Mouse (Mus musculus) left cerebral cortex, postnatal 14 days (tissue): Measurements from ENCODE around the gene Ptpn13. TPM values are rescaled to one million over a fixed set of nuclear protein-coding genes. Genes with fewer than 3 reads are reported as not detected.

ENCODE experiments used
- DNase-seq, 2 experiments: peaks; one replicate each; pipeline ENCODE4 v3.0.0; 2021 to 2022; ENCODE audit warnings: low spot score in 2 of 2, mixed read lengths in 1 of 2
- intact Hi-C: fragments of 180-260 bp; cut with DNase I; formaldehyde crosslinking; loops from one replicate; pipeline ENCODE4 v1.15.1; 2025
- total RNA-seq, 2 experiments: library from RNA; stranded (reverse); gene quantifications; 2 replicates each; pipeline ENCODE4 v1.2.3; 2021

Gene Ptpn13
- total RNA-seq, 2 experiments from 2014 or later, result 8.3 to 9.6 TPM

GRCm38 (mm10) chr5:103499305-103499704, 74.3 kb downstream of the Ptpn13 start:
- intact Hi-C loops, result no loop called here
- no peak for DNase-seq

GRCm38 (mm10) chr5:103501076-103501475, 76.1 kb downstream of the Ptpn13 start:
- intact Hi-C loops, result no loop called here
- no peak for DNase-seq

GRCm38 (mm10) chr5:103501839-103502238, 76.8 kb downstream of the Ptpn13 start:
- DNase-seq, result no peak
- intact Hi-C loops, result no loop called here

GRCm38 (mm10) chr5:103513162-103513561, 88.2 kb downstream of the Ptpn13 start:
- DNase-seq, result no peak
- intact Hi-C loops, result no loop called here

GRCm38 (mm10) chr5:103514441-103514840, 89.4 kb downstream of the Ptpn13 start:
- DNase-seq, result no peak
- intact Hi-C loops, result no loop called here

- no peak for DNase-seq
- intact Hi-C loops, result no loop called here
Measured at GRCm38 (mm10) chr5:103515876-103516275, 90.9 kb downstream of the Ptpn13 start.

GRCm38 (mm10) chr5:103516555-103516954, 91.6 kb downstream of the Ptpn13 start:
- no peak for DNase-seq
- intact Hi-C loops, result no loop called here

- intact Hi-C loops, result no loop called here
- DNase-seq, result no peak
Measured at GRCm38 (mm10) chr5:103517641-103518040, 92.6 kb downstream of the Ptpn13 start.

GRCm38 (mm10) chr5:103518797-103519468, 93.9 kb downstream of the Ptpn13 start:
- no peak for DNase-seq
- intact Hi-C loops, result no loop called here

GRCm38 (mm10) chr5:103522371-103522770, 97.4 kb downstream of the Ptpn13 start:
- no peak for DNase-seq
- intact Hi-C loops, result no loop called here

- intact Hi-C loops, result no loop called here
- no peak for DNase-seq
Measured at GRCm38 (mm10) chr5:103526668-103527436, 101.9 kb downstream of the Ptpn13 start.

GRCm38 (mm10) chr5:103527437-103527718, 102.4 kb downstream of the Ptpn13 start:
- intact Hi-C loops, result no loop called here
- no peak for DNase-seq

GRCm38 (mm10) chr5:103530214-103530613, 105.2 kb downstream of the Ptpn13 start:
- intact Hi-C loops, result no loop called here
- no peak for DNase-seq

GRCm38 (mm10) chr5:103532841-103533390, 107.9 kb downstream of the Ptpn13 start:
- no peak for DNase-seq
- intact Hi-C loops, result no loop called here

GRCm38 (mm10) chr5:103534454-103534853, 109.5 kb downstream of the Ptpn13 start:
- intact Hi-C loops, result no loop called here
- no peak for DNase-seq

- DNase-seq, result no peak
- intact Hi-C loops, result no loop called here
Measured at GRCm38 (mm10) chr5:103537429-103537828, 112.4 kb downstream of the Ptpn13 start.

- DNase-seq, result no peak
- intact Hi-C loops, result no loop called here
Measured at GRCm38 (mm10) chr5:103540612-103541011, 115.6 kb downstream of the Ptpn13 start.

GRCm38 (mm10) chr5:103541136-103541535, 116.1 kb downstream of the Ptpn13 start:
- intact Hi-C loops, result no loop called here
- DNase-seq, result no peak

GRCm38 (mm10) chr5:103541542-103541941, 116.5 kb downstream of the Ptpn13 start:
- no peak for DNase-seq

GRCm38 (mm10) chr5:103545381-103546000, 120.5 kb downstream of the Ptpn13 start:
- intact Hi-C loops, result no loop called here
- DNase-seq, result no peak

More at GRCm38 (mm10) chr5:103541542-103541941, 116.5 kb downstream of the Ptpn13 start:
- intact Hi-C loops, result no loop called here
